Mouse (Mus musculus) cerebellum, adult (tissue): Measurements from ENCODE around the gene Itgae.

Source experiments
- ATAC-seq: cut with Nextera tagmentation; 2 replicates; pipeline ENCODE4 v1.9.2; 2017; ENCODE audit warnings: mild to moderate bottlenecking, moderate library complexity, mixed read lengths; ENCODE audit not compliant: insufficient number of reproducible peaks, low FRiP score, low TSS enrichment

Itgae gene

GRCm38 (mm10) chr11:73090283-73090682 lies at the start of gene Itgae:
Gene Itgae, plus strand, starts transcription at chr11:73090583.
- no peak for ATAC-seq

GRCm38 (mm10) chr11:73044229-73044755 lies 46.1 kb upstream of the Itgae start:
- no peak for ATAC-seq

GRCm38 (mm10) chr11:73044789-73045188 lies 45.6 kb upstream of the Itgae start:
- ATAC-seq: no peak

GRCm38 (mm10) chr11:73047542-73047996 lies 42.8 kb upstream of the Itgae start, which contains the start of gene Ncbp3:
Gene Ncbp3, plus strand, starts transcription at chr11:73047783.
- ATAC-seq: peak; percentile 95

- peak; percentile 6; the same call in 1 of the 2 replicates for ATAC-seq
These were observed 42.1 kb upstream of the Itgae start for GRCm38 (mm10) chr11:73048030-73048876.

GRCm38 (mm10) chr11:73049335-73049734 lies 41.0 kb upstream of the Itgae start:
- ATAC-seq: no peak

- no peak for ATAC-seq
These were observed 37.6 kb upstream of the Itgae start for GRCm38 (mm10) chr11:73052795-73053194.

- no peak for ATAC-seq
These were observed 32.7 kb upstream of the Itgae start for GRCm38 (mm10) chr11:73057701-73058100.

GRCm38 (mm10) chr11:73059630-73060029 lies 30.8 kb upstream of the Itgae start:
- no peak for ATAC-seq

GRCm38 (mm10) chr11:73061413-73061812 lies 29.0 kb upstream of the Itgae start:
- no peak for ATAC-seq

- no peak for ATAC-seq
These were observed 18.5 kb upstream of the Itgae start for GRCm38 (mm10) chr11:73071839-73072238.

GRCm38 (mm10) chr11:73076295-73076694 lies 14.1 kb upstream of the Itgae start:
- no peak for ATAC-seq

- no peak for ATAC-seq
These were observed 13.7 kb upstream of the Itgae start for GRCm38 (mm10) chr11:73076733-73077132.

GRCm38 (mm10) chr11:73077211-73077720 lies 13.1 kb upstream of the Itgae start:
- no peak for ATAC-seq

- no peak for ATAC-seq
These were observed 11.8 kb upstream of the Itgae start for GRCm38 (mm10) chr11:73078615-73079014.

GRCm38 (mm10) chr11:73080306-73080705 lies 10.1 kb upstream of the Itgae start:
- ATAC-seq: no peak

- no peak for ATAC-seq
These were observed 6.1 kb upstream of the Itgae start for GRCm38 (mm10) chr11:73084303-73084702.

- no peak for ATAC-seq
These were observed 5.6 kb upstream of the Itgae start for GRCm38 (mm10) chr11:73084804-73085231.

- no peak for ATAC-seq
These were observed 5.0 kb upstream of the Itgae start for GRCm38 (mm10) chr11:73085391-73085790.

- ATAC-seq: no peak
These were observed 2.5 kb upstream of the Itgae start for GRCm38 (mm10) chr11:73087700-73088480.

- ATAC-seq: no peak
These were observed 443 bp downstream of the Itgae start for GRCm38 (mm10) chr11:73090826-73091225.
